In the genomic region with DNA sequence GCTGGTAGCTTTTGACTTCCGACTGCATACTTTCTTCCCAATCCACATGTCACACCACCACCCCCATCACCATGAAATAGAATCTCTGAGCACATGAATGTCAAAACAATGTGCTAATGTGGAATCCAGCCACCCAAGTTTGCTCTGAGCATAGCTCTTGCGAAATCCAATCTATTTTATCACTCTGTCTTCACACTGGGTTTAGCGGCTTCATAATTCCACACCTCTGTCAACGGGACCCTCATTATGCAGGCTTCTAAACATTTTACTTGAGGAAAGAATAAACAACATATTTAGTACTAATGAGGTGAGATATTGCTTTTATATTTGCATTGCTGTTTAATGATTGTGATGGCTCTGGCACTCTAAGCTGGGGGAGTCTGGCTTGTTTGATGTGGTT, we compare ENCODE assay signal across 29 mouse cellular contexts.
DNase-seq lines count a peak whose midpoint lies in the region; ATAC-seq and TF ChIP-seq lines count a peak whose summit lies in the region.
"Had no signal": no experiment of that assay in that cellular context is flagged by ENCODE, and none has a peak within 500 bp of the region (broad histone marks: within the 10 kb centered on the region; RNA-seq: fewer than 3 reads in every experiment).

No protein-coding gene starts in this region.

- no peaks in the 10 kb centered on the region for H3K36me3 ChIP-seq in embryonic facial prominence, embryonic 13.5 days
- no peaks in the 10 kb centered on the region for H3K36me3 ChIP-seq in embryonic facial prominence, embryonic 10.5 days (replicated peaks)
- H3K36me3 ChIP-seq in lung, embryonic 14.5 days (ENCODE audit: insufficient read depth) = no peaks in the 10 kb centered on the region
- H3K36me3 ChIP-seq in forebrain, postnatal 0 days (ENCODE audit: insufficient read depth) = no peaks in the 10 kb centered on the region
- H3K36me3 ChIP-seq: embryonic facial prominence, embryonic 12.5 days; hindbrain, embryonic 10.5 days; hindbrain, embryonic 15.5 days; kidney, embryonic 15.5 days; limb, embryonic 13.5 days had no signal

- no peak overlapping the region for H3K4me3 ChIP-seq in embryonic facial prominence, embryonic 13.5 days
- no peak overlapping the region for H3K4me3 ChIP-seq in embryonic facial prominence, embryonic 10.5 days
- no peak overlapping the region for H3K4me3 ChIP-seq in lung, embryonic 14.5 days (ENCODE audit: low read depth, low read length)
- H3K4me3 ChIP-seq in forebrain, postnatal 0 days (ENCODE audit: low read depth, low read length) = no peak overlapping the region
- H3K4me3 ChIP-seq: embryonic facial prominence, embryonic 12.5 days; erythroblast, embryonic 14.5 days; gastrocnemius, adult 2 months; hindbrain, embryonic 10.5 days; hindbrain, embryonic 15.5 days; kidney, embryonic 15.5 days; left cerebral cortex, adult 2 months; limb, embryonic 13.5 days had no signal

- H3K27me3 ChIP-seq in embryonic facial prominence, embryonic 13.5 days = no peaks in the 10 kb centered on the region
- no peaks in the 10 kb centered on the region for H3K27me3 ChIP-seq in embryonic facial prominence, embryonic 10.5 days (replicated peaks; ENCODE audit: low read depth, poor library complexity, severe bottlenecking)
- H3K27me3 ChIP-seq in lung, embryonic 14.5 days (ENCODE audit: insufficient read depth, low read length) = no peaks in the 10 kb centered on the region
- H3K27me3 ChIP-seq in forebrain, postnatal 0 days (ENCODE audit: insufficient read depth, low read length) = no peaks in the 10 kb centered on the region
- H3K27me3 ChIP-seq: CH12.LX; embryonic facial prominence, embryonic 12.5 days; hindbrain, embryonic 15.5 days; kidney, embryonic 15.5 days; limb, embryonic 13.5 days had no signal

- no peak overlapping the region for H3K4me2 ChIP-seq in embryonic facial prominence, embryonic 13.5 days
- no peak overlapping the region for H3K4me2 ChIP-seq in lung, embryonic 14.5 days
- no peak overlapping the region for H3K4me2 ChIP-seq in forebrain, postnatal 0 days (ENCODE audit: low read depth)
- H3K4me2 ChIP-seq: embryonic facial prominence, embryonic 12.5 days; hindbrain, embryonic 15.5 days; kidney, embryonic 15.5 days; limb, embryonic 13.5 days; liver, embryonic 11.5 days had no signal

- no peaks in the 10 kb centered on the region for H3K9me3 ChIP-seq in embryonic facial prominence, embryonic 13.5 days
- H3K9me3 ChIP-seq in embryonic facial prominence, embryonic 10.5 days = no peaks in the 10 kb centered on the region
- no peaks in the 10 kb centered on the region for H3K9me3 ChIP-seq in lung, embryonic 14.5 days (ENCODE audit: low read depth, low read length)
- no peaks in the 10 kb centered on the region for H3K9me3 ChIP-seq in forebrain, postnatal 0 days (ENCODE audit: low read length)
- H3K9me3 ChIP-seq: embryonic facial prominence, embryonic 12.5 days; hindbrain, embryonic 10.5 days; hindbrain, embryonic 15.5 days; kidney, embryonic 15.5 days; limb, embryonic 13.5 days had no signal

- H3K4me1 ChIP-seq in embryonic facial prominence, embryonic 13.5 days = no peaks in the 10 kb centered on the region
- H3K4me1 ChIP-seq in embryonic facial prominence, embryonic 10.5 days = no peaks in the 10 kb centered on the region
- 0 out of 2 replicates have a peak, but pooled peaks cover 5% of the 10 kb centered on the region for H3K4me1 ChIP-seq in lung, embryonic 14.5 days (ENCODE audit: insufficient read depth)
- H3K4me1 ChIP-seq in forebrain, postnatal 0 days (ENCODE audit: insufficient read depth) = no peaks in the 10 kb centered on the region
- H3K4me1 ChIP-seq: embryonic facial prominence, embryonic 12.5 days; hindbrain, embryonic 10.5 days; hindbrain, embryonic 15.5 days; kidney, embryonic 15.5 days; limb, embryonic 13.5 days had no signal

- no peak for DNase-seq in embryonic facial prominence, embryonic 10.5 days (ENCODE audit: low spot score)
- DNase-seq in lung, embryonic 14.5 days = peak; percentile 63
- no peak for DNase-seq in lung, postnatal 4 days
- peak; percentile 22 for DNase-seq in Muller cell, postnatal 12 days (ENCODE audit: inconsistent ontology term)
- peak; percentile 20 for DNase-seq in forebrain, postnatal 0 days
- DNase-seq: adrenal gland, adult 8-10 months; cerebellum, adult 11 months; cerebellum, adult 9-10 months; cerebellum, postnatal 36 days; gastrocnemius, adult 2 months; heart, postnatal 14 days; kidney, adult 11 months; kidney, postnatal 25 days; midbrain, embryonic 14.5 days; right cerebral cortex, postnatal 25 days; thymus, postnatal 14 days had no signal

- WGBS in embryonic facial prominence, embryonic 13.5 days = 58% methylated on average over 4 of the region's 4 CpGs
- 81% methylated on average over 4 of the region's 4 CpGs for WGBS in embryonic facial prominence, embryonic 10.5 days
- WGBS in lung, embryonic 14.5 days = 36% methylated on average over 4 of the region's 4 CpGs
- WGBS in forebrain, postnatal 0 days = 59% methylated on average over 4 of the region's 4 CpGs

- H3K27ac ChIP-seq in embryonic facial prominence, embryonic 13.5 days = no peak overlapping the region
- H3K27ac ChIP-seq in embryonic facial prominence, embryonic 10.5 days (replicated peaks) = no peak overlapping the region
- no peak overlapping the region for H3K27ac ChIP-seq in lung, embryonic 14.5 days (ENCODE audit: low read depth)
- H3K27ac ChIP-seq in forebrain, postnatal 0 days (ENCODE audit: low read depth, low read length) = no peak overlapping the region
- H3K27ac ChIP-seq: embryonic facial prominence, embryonic 12.5 days; gastrocnemius, adult 2 months; hindbrain, embryonic 10.5 days; hindbrain, embryonic 15.5 days; kidney, embryonic 15.5 days; left cerebral cortex, adult 2 months; limb, embryonic 13.5 days; macrophage had no signal

- no peak for TF ChIP-seq CTCF in lung, embryonic 14.5 days (IDR thresholded peaks at IDR 0.05; ENCODE audit: low read depth)
- TF ChIP-seq CTCF in forebrain, postnatal 0 days (IDR thresholded peaks at IDR 0.05; ENCODE audit: low read depth) = no peak

- 0 out of 2 replicates have a peak, but pooled peaks have one; percentile 43 for ATAC-seq in embryonic facial prominence, embryonic 13.5 days (ENCODE audit: insufficient number of reproducible peaks, insufficient read depth, low FRiP score, low TSS enrichment, low read depth)
- ATAC-seq in lung, embryonic 14.5 days (ENCODE audit: insufficient read depth) = peak; percentile 68
- ATAC-seq in forebrain, postnatal 0 days = peak; percentile 64
- ATAC-seq in megakaryocyte-erythroid progenitor cell, adult 5-6 weeks (replicated peaks; ENCODE audit: low FRiP score, low TSS enrichment, poor library complexity, severe bottlenecking) = no peak
- ATAC-seq: inflammation-experienced regulatory T-cells, adult 6 months had no signal

- no peak overlapping the region for H3K9ac ChIP-seq in embryonic facial prominence, embryonic 13.5 days
- no peak overlapping the region for H3K9ac ChIP-seq in lung, embryonic 14.5 days
- no peak overlapping the region for H3K9ac ChIP-seq in forebrain, postnatal 0 days
- H3K9ac ChIP-seq: embryonic facial prominence, embryonic 12.5 days; hindbrain, embryonic 15.5 days; kidney, embryonic 15.5 days; limb, embryonic 13.5 days had no signal

Comparison
In these comparisons a context has a peak if more than half of its experiments do, and no peak if none do; other contexts are left out.
1. DNase-seq: peak in lung, embryonic 14.5 days (single experiment), Muller cell, postnatal 12 days (single experiment) and forebrain, postnatal 0 days (single experiment); none in embryonic facial prominence, embryonic 10.5 days (single experiment) and lung, postnatal 4 days (0 of 2).